Comparison of ENCODE assay signal across 11 mouse cellular contexts in genomic region chr4:149777126-149777525, GRCm38 (mm10). TPM values are rescaled to one million over a fixed set of nuclear protein-coding genes. Genes with fewer than 3 reads are reported as not detected.
A peak's percentile ranks its signal among the peaks of the same experiment; 100 is the strongest.
DNase-seq lines count a peak whose midpoint lies in the region; ATAC-seq and TF ChIP-seq lines count a peak whose summit lies in the region.
"Had no signal": no experiment of that assay in that cellular context is flagged by ENCODE, and none has a peak within 500 bp of the region (broad histone marks: within the 10 kb centered on the region; RNA-seq: fewer than 3 reads in every experiment).

No protein-coding gene starts in this region.

- 0 out of 2 replicates have a peak, but pooled peaks have one; percentile 10 for ATAC-seq in intestine, postnatal 0 days
- ATAC-seq in intestine, embryonic 15.5 days: no peak
- ATAC-seq in Patski: peak; percentile 5
- no peak for ATAC-seq in heart, embryonic 14.5 days (ENCODE audit: insufficient number of reproducible peaks, insufficient read depth, low FRiP score, low read depth)
- ATAC-seq in erythroblast, adult 5-6 weeks (replicated peaks; ENCODE audit: low FRiP score, poor library complexity, severe bottlenecking): no peak
- ATAC-seq: forebrain, embryonic 14.5 days had no signal

- intact Hi-C loops in left cerebral cortex, postnatal 14 days (cut with DNase I): no loop called here

- POLR2A ChIA-PET in Patski (lab: Charles Lee): interaction anchor here (1.1 kb wide), 1 partner anchor 26 kb away, joined by 3 read pairs; no protein-coding TSS in a partner anchor

- CTCF ChIA-PET in Patski (lab: Charles Lee): interaction anchor here (1.1 kb wide), 1 partner anchor 15 kb away, joined by 3 read pairs; no protein-coding TSS in a partner anchor

- no peaks in the 10 kb centered on the region for H3K9me3 ChIP-seq in intestine, postnatal 0 days (ENCODE audit: control insufficient read depth)
- no peaks in the 10 kb centered on the region for H3K9me3 ChIP-seq in intestine, embryonic 15.5 days
- H3K9me3 ChIP-seq in heart, embryonic 14.5 days (ENCODE audit: control insufficient read depth, low read length): no peaks in the 10 kb centered on the region

- no peak for DNase-seq in Patski (ENCODE audit: low read depth, low spot score)
- peak; percentile 73 for DNase-seq in skeletal muscle tissue, adult 2 months (ENCODE audit: low read depth, low spot score)
- no peak for DNase-seq in left cerebral cortex, postnatal 14 days (ENCODE audit: low spot score in 2 of 2)
- no peak for DNase-seq in layer of hippocampus, adult 11-12 months (ENCODE audit: low spot score)
- DNase-seq: cerebellum, adult 11-12 months; lung, postnatal 10 days had no signal

- in situ Hi-C loops in Patski (cut with MboI; ENCODE audit: low pct_unique_long_range_greater_than_20kb): no loop called here

- peaks cover 10% of the 10 kb centered on the region for H3K4me1 ChIP-seq in intestine, postnatal 0 days (replicated peaks; ENCODE audit: control insufficient read depth, insufficient read depth, low read length)
- peaks cover 23% of the 10 kb centered on the region for H3K4me1 ChIP-seq in intestine, embryonic 15.5 days (replicated peaks)
- peaks cover 11 to 21% of the 10 kb centered on the region in 2 experiments for H3K4me1 ChIP-seq in heart, embryonic 14.5 days (ENCODE audit: control insufficient read depth in 2 of 2, insufficient read depth in 2 of 2, low read length in 2 of 2)

- no peak overlapping the region for H3K4me2 ChIP-seq in intestine, postnatal 0 days (replicated peaks; ENCODE audit: low read depth)
- no peak overlapping the region for H3K4me2 ChIP-seq in intestine, embryonic 15.5 days (replicated peaks)
- no peak overlapping the region for H3K4me2 ChIP-seq in heart, embryonic 14.5 days (ENCODE audit: low read length)

- H3K4me3 ChIP-seq in intestine, postnatal 0 days (ENCODE audit: low read depth, low read length): no peak overlapping the region
- H3K4me3 ChIP-seq in intestine, embryonic 15.5 days (replicated peaks): no peak overlapping the region
- no peak overlapping the region for H3K4me3 ChIP-seq in heart, embryonic 14.5 days (ENCODE audit: control insufficient read depth in 1 of 2, insufficient read depth in 1 of 2, low read depth in 1 of 2, low read length in 2 of 2)

- TF ChIP-seq CTCF in intestine, postnatal 0 days (IDR thresholded peaks at IDR 0.05; ENCODE audit: low read depth): no peak
- no peak for TF ChIP-seq CTCF in Patski (IDR thresholded peaks at IDR 0.05)

- no peaks in the 10 kb centered on the region for H3K36me3 ChIP-seq in intestine, postnatal 0 days (ENCODE audit: control insufficient read depth, insufficient read depth)
- H3K36me3 ChIP-seq in intestine, embryonic 15.5 days: no peaks in the 10 kb centered on the region
- no peaks in the 10 kb centered on the region for H3K36me3 ChIP-seq in heart, embryonic 14.5 days (ENCODE audit: control insufficient read depth, insufficient read depth, low read length)

- H3K9ac ChIP-seq in intestine, postnatal 0 days (ENCODE audit: low read depth, low read length): no peak overlapping the region
- H3K9ac ChIP-seq in intestine, embryonic 15.5 days: no peak overlapping the region
- peak overlapping the region; percentile 26; the same call in 1 of the 2 replicates for H3K9ac ChIP-seq in heart, embryonic 14.5 days (ENCODE audit: low read length)

- no peaks in the 10 kb centered on the region for H3K27me3 ChIP-seq in intestine, postnatal 0 days (replicated peaks; ENCODE audit: control insufficient read depth, insufficient read depth, low read length)
- 0 out of 2 replicates have a peak, but pooled peaks cover 2% of the 10 kb centered on the region for H3K27me3 ChIP-seq in intestine, embryonic 15.5 days (replicated peaks)
- no peaks in the 10 kb centered on the region for H3K27me3 ChIP-seq in Patski
- 0 out of 2 replicates have a peak, but pooled peaks cover 2% of the 10 kb centered on the region for H3K27me3 ChIP-seq in heart, embryonic 14.5 days (ENCODE audit: control insufficient read depth, insufficient read depth, low read length)

- 65% methylated on average over 9 of the region's 9 CpGs for WGBS in intestine, postnatal 0 days
- 78% methylated on average over 9 of the region's 9 CpGs for WGBS in intestine, embryonic 15.5 days
- 47% methylated on average over 9 of the region's 9 CpGs for WGBS in heart, embryonic 14.5 days

- H3K27ac ChIP-seq in intestine, postnatal 0 days (ENCODE audit: low read depth, low read length): no peak overlapping the region
- H3K27ac ChIP-seq in intestine, embryonic 15.5 days: no peak overlapping the region
- peak overlapping the region in 1 of 2 experiments; percentile 37; a peak in 1 of 4 replicates for H3K27ac ChIP-seq in heart, embryonic 14.5 days (replicated peaks in 1 of 2; ENCODE audit: control insufficient read depth in 1 of 2, insufficient read depth in 1 of 2, low read depth in 2 of 2, low read length in 2 of 2)

RNA-seq across cellular contexts. Expression of gene Slc25a33, which starts 3.0 kb away (rescaled TPM):
- 8.3 and 8.4 TPM in 2 replicates for polyA plus RNA-seq in intestine, postnatal 0 days (2015; fragmentation: Nextera tagmentation; extraction: Ambion mirVana)
- 9.5 and 10.3 TPM in 2 replicates for polyA plus RNA-seq in intestine, embryonic 15.5 days (2015; fragmentation: Nextera tagmentation; extraction: Ambion mirVana)
- polyA plus RNA-seq in Patski (2021): 23.3 TPM
- polyA plus RNA-seq in heart, embryonic 14.5 days (2014; fragmentation: Nextera tagmentation; extraction: Ambion mirVana): 5.8 and 5.9 TPM in 2 replicates
- total RNA-seq in left cerebral cortex, postnatal 14 days (2021): 10 to 100 TPM; 33.6 to 38.2 TPM
- total RNA-seq in erythroblast, adult 5-6 weeks (2015; ENCODE audit: low replicate concordance): not detected in 2 replicates
- not detected in 2 replicates for total RNA-seq in erythroblast, adult 5-6 weeks (2017; ENCODE audit: low replicate concordance)

RNA-seq across cellular contexts. Expression of gene Tmem201, which starts 39.3 kb away (rescaled TPM):
- polyA plus RNA-seq in intestine, postnatal 0 days (2015; fragmentation: Nextera tagmentation; extraction: Ambion mirVana): 8.7 and 9.6 TPM in 2 replicates
- polyA plus RNA-seq in intestine, embryonic 15.5 days (2015; fragmentation: Nextera tagmentation; extraction: Ambion mirVana): 23.3 and 24.7 TPM in 2 replicates
- polyA plus RNA-seq in Patski (2021): 27.9 TPM
- polyA plus RNA-seq in heart, embryonic 14.5 days (2014; fragmentation: Nextera tagmentation; extraction: Ambion mirVana): 36.8 and 38.4 TPM in 2 replicates
- total RNA-seq in left cerebral cortex, postnatal 14 days (2021): 10 to 100 TPM; 63.9 to 66.8 TPM
- total RNA-seq in erythroblast, adult 5-6 weeks (2015; ENCODE audit: low replicate concordance): 2.7 and 23.2 TPM in 2 replicates
- 0.85 and 3.2 TPM in 2 replicates for total RNA-seq in erythroblast, adult 5-6 weeks (2017; ENCODE audit: low replicate concordance)

Comparison
In these comparisons a context has a peak if more than half of its experiments do, and no peak if none do; other contexts are left out.
1. ATAC-seq: peak in intestine, postnatal 0 days (single experiment) and Patski (single experiment); none in intestine, embryonic 15.5 days (single experiment), heart, embryonic 14.5 days (single experiment) and erythroblast, adult 5-6 weeks (single experiment).